Mouse (Mus musculus) forebrain, postnatal 0 days (tissue): ENCODE data around the gene Gm4952. TPM values are rescaled to one million over a fixed set of nuclear protein-coding genes. Genes with fewer than 3 reads are reported as not detected.
"Not testable (repeated sequence)": the region's sequence is repeated elsewhere in the genome, so short reads cannot be mapped to it uniquely, and the experiment has no call there.

Experiments used
- ATAC-seq: fragments of 200-750 bp; cut with Nextera tagmentation; 2 replicates; pipeline ENCODE4 v1.8.0; 2017; ENCODE audit warnings: mild to moderate bottlenecking, moderate library complexity
- DNase-seq: peaks from one replicate; pipeline ENCODE4 v3.0.0-alpha.2; 2015
- H3K27ac ChIP-seq: fragments of 300-500 bp; sonication (generic); 2 replicates; pipeline ENCODE4 v1.5.1; 2014; ENCODE audit warnings: low read depth, mild to moderate bottlenecking, antibody characterized with exemption, low read length, moderate library complexity, mixed read lengths
- H3K27me3 ChIP-seq: fragments of 300-500 bp; sonication (generic); 2 replicates; pipeline ENCODE4 v1.6.1; 2014; ENCODE audit warnings: mild to moderate bottlenecking, low read length, mixed read lengths; ENCODE audit not compliant: insufficient read depth
- H3K36me3 ChIP-seq: fragments of 300-500 bp; sonication (generic); 2 replicates; pipeline ENCODE4 v1.6.1; 2014; ENCODE audit warnings: mild to moderate bottlenecking, moderate library complexity; ENCODE audit not compliant: insufficient read depth
- H3K4me1 ChIP-seq: fragments of 300-500 bp; sonication (generic); 2 replicates; pipeline ENCODE4 v1.6.1; 2014; ENCODE audit warnings: antibody characterized with exemption; ENCODE audit not compliant: insufficient read depth
- H3K4me2 ChIP-seq: fragments of 300-500 bp; sonication (generic); 2 replicates; pipeline ENCODE4 v1.6.1; 2014; ENCODE audit warnings: low read depth, mild to moderate bottlenecking, moderate library complexity
- H3K4me3 ChIP-seq: fragments of 300-500 bp; sonication (generic); 2 replicates; pipeline ENCODE4 v1.5.1; 2014; ENCODE audit warnings: low read depth, low read length, mixed read lengths
- H3K9ac ChIP-seq: fragments of 300-500 bp; sonication (generic); 2 replicates; pipeline ENCODE4 v1.6.1; 2014; ENCODE audit warnings: mild to moderate bottlenecking
- H3K9me3 ChIP-seq: fragments of 300-500 bp; sonication (generic); 2 replicates; pipeline ENCODE4 v1.6.1; 2016; ENCODE audit warnings: low read length
- CTCF ChIP-seq: sonication (generic); IDR thresholded peaks from 2 replicates; pipeline ENCODE4 v1.5.1; 2016; ENCODE audit warnings: antibody characterized with exemption, control low read depth, low read depth
- WGBS: fragments of 180-500 bp; shearing (Covaris S2); extraction: QIAGEN DNeasy Blood & Tissue Kit; methylation state at CpG from one replicate; pipeline ENCODE4 v1.1.7; 2014; 5-methylcytosine and 5-hydroxymethylcytosine counted together
- polyA plus RNA-seq: library from polyadenylated mRNA; unstranded; fragments of >200 nt; fragmentation: Nextera tagmentation; extraction: Ambion mirVana; gene quantifications from 2 replicates; pipeline ENCODE4 v1.2.1, GENCODE M21; 2015
- total RNA-seq: library from RNA; depleted of rRNA; stranded (reverse); fragments of >200 nt; gene quantifications from 2 replicates; pipeline ENCODE4 v1.2.3, GENCODE M21; 2014; rRNA removed

The Gm4952 gene
- total and polyA plus RNA-seq, 2 experiments from 2014 or later, result 0.19 to 0.29 TPM

DNA sequence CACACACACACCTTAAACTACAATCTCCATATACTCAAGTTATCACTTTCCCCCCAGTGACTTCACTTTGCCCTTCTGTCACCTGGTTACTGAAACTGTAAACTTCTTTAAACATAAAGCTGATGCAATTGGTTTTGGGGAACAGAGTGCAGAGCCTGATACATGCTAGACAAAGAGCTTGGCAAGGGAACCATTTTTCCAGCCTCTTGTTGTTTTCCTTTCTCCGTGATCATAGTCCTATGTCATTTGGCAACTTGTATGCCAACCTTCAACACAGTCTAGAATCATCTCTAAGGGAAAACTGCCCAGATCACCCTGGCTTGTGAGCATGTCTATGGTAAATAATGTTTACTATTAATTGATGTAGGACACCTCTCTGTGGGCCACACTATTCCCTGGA is 38.3 kb downstream of the Gm4952 start:
- TF ChIP-seq CTCF, result no peak
- WGBS, result 68% methylated on average over 1 of the region's 1 CpGs
- Histone ChIP-seq H3K9ac (no peak overlapping the region), H3K27ac (no peak overlapping the region), H3K4me3 (no peak overlapping the region), H3K27me3 (no peaks in the 10 kb centered on the region), H3K9me3 (no peaks in the 10 kb centered on the region), H3K4me2 (no peak overlapping the region), H3K36me3 (no peaks in the 10 kb centered on the region), H3K4me1 (no peaks in the 10 kb centered on the region)
- ATAC-seq (no peak), DNase-seq (no peak)

DNA sequence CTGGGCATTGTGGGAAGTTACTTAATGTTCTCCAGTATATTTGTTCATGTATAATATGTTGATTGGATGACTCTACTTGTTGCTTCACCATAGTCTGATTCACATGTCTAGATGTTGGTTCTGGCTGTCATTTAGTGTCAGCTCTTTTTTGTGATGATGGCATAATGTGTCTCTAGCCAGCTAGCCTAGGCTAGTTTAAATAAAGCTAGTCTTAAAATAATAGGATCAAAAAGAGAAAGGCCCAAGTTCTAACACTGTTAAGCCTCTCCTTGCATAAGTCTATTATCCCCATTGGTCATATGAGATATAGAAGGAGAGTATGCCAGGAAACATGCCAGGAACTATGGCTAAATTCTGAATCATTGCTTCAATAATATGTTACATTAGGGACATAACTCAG is 49.7 kb downstream of the Gm4952 start:
- Histone ChIP-seq H3K27ac (no peak overlapping the region), H3K27me3 (no peaks in the 10 kb centered on the region), H3K4me3 (no peak overlapping the region), H3K9me3 (no peaks in the 10 kb centered on the region), H3K36me3 (no peaks in the 10 kb centered on the region), H3K4me1 (no peaks in the 10 kb centered on the region), H3K4me2 (no peak overlapping the region), H3K9ac (no peak overlapping the region)
- no peak for TF ChIP-seq CTCF
- no peak for DNase-seq
- no peak for ATAC-seq

DNA sequence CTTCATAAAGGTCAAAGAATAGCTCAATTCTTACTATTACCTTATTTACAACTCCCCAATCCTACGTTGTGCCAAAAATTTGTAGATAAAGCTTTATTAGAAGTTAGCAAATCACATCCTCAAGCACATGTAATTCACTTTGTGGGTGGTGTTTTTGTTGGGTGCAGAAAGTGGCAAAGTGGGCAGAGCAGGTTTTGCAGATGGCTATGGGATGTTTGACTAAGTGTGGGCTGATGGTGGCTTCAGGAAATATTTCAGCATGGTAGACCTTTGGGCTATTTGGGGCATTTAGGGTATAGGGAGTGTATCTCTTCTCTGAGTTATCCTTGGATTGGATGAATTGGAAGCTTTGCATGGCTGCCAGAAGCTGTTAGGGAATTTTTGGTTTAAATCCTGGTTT is 66.4 kb downstream of the Gm4952 start:
- Histone ChIP-seq H3K27ac (no peak overlapping the region), H3K4me3 (no peak overlapping the region), H3K9ac (no peak overlapping the region), H3K36me3 (no peaks in the 10 kb centered on the region), H3K4me2 (no peak overlapping the region), H3K9me3 (0 out of 2 replicates have a peak, but pooled peaks cover 6% of the 10 kb centered on the region), H3K27me3 (no peaks in the 10 kb centered on the region), H3K4me1 (no peaks in the 10 kb centered on the region)
- DNase-seq (no peak), ATAC-seq (no peak)
- 78% methylated on average over 1 of the region's 1 CpGs for WGBS
- TF ChIP-seq CTCF, result no peak

DNA sequence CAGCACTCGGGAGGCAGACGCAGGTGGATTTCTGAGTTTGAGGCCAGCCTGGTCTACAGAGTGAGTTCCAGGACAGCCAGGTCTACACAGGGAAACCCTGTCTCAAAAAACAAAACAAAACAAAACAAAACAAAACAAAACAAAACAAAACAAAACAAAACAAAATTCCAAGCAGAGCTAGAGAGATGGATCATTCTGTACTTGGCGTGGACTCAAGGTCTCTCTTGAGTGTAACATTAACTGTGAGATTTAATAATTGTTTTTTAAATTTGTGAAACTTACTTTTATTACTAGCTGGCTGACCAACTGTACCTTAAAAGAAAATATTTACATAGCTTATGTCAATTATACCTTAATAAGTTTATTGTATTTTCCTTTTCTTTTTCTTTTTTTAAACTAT is 68.8 kb downstream of the Gm4952 start:
- H3K9me3 ChIP-seq, H3K9ac ChIP-seq, H3K4me3 ChIP-seq, H3K27ac ChIP-seq, DNase-seq, H3K36me3 ChIP-seq, H3K27me3 ChIP-seq, H3K4me2 ChIP-seq, ATAC-seq, H3K4me1 ChIP-seq: not testable (repeated sequence)
- WGBS, result 96% methylated on average over 3 of the region's 3 CpGs

DNA sequence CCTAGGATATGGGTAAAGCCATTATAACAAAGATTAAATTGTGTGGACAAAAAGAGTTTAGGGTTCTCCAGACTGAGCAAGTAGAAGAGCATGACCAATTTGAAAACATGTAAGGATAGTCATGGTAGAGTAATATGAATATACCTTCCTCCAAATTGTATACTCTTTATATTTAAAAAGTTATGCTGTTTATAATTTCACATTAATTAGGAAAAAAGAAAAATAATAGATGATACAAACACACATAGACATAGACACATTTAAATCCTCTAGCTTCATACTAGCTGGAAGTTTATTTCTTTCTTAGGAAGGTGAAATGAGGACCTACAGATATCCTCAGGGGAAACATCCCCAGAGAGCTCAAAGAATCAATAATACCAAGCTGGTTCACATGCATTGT is 70.4 kb downstream of the Gm4952 start, which contains the start of gene Olfr1442:
Gene Olfr1442, plus strand, starts transcription at position 301 of the 400 bp plus-strand sequence.
- H3K27me3 ChIP-seq, result no peaks in the 10 kb centered on the region
- DNase-seq (no peak), ATAC-seq (no peak)
- no peak within 1 kb of the TSS for H3K4me2 ChIP-seq
- no peaks in the 10 kb centered on the region for H3K9me3 ChIP-seq
- H3K9ac ChIP-seq, result no peak within 1 kb of the TSS
- H3K27ac ChIP-seq, result no peak within 1 kb of the TSS
- no peaks in the 10 kb centered on the region for H3K36me3 ChIP-seq
- H3K4me1 ChIP-seq, result no peaks in the 10 kb centered on the region
- H3K4me3 ChIP-seq, result no peak within 1 kb of the TSS
- TF ChIP-seq CTCF, result no peak

DNA sequence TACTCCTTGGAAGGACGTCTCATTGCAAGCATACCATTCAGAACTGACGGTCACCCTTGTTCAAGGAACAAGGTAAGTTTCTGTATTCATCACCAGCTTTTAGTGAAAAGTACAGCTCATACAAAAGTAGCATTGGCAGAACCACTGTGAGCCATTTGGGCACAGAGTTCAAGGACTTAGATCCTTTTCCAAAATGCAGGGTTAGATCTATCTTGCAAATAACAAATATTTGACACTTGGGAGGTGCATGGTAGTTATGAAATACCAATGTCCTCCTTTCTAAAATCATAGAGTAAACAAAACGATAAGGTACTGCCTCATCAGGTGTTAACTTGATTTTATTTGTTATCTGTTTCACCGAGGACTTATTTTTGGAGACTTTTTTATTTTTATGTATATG is 71.3 kb downstream of the Gm4952 start:
- H3K27ac ChIP-seq, result no peak overlapping the region
- H3K27me3 ChIP-seq, result no peaks in the 10 kb centered on the region
- DNase-seq, result no peak
- no peak overlapping the region for H3K4me3 ChIP-seq
- no peak for TF ChIP-seq CTCF
- no peak overlapping the region for H3K9ac ChIP-seq
- no peaks in the 10 kb centered on the region for H3K4me1 ChIP-seq
- H3K9me3 ChIP-seq, result no peaks in the 10 kb centered on the region
- H3K36me3 ChIP-seq, result no peaks in the 10 kb centered on the region
- no peak for ATAC-seq
- H3K4me2 ChIP-seq, result no peak overlapping the region
- WGBS, result 86% methylated on average over 4 of the region's 4 CpGs

DNA sequence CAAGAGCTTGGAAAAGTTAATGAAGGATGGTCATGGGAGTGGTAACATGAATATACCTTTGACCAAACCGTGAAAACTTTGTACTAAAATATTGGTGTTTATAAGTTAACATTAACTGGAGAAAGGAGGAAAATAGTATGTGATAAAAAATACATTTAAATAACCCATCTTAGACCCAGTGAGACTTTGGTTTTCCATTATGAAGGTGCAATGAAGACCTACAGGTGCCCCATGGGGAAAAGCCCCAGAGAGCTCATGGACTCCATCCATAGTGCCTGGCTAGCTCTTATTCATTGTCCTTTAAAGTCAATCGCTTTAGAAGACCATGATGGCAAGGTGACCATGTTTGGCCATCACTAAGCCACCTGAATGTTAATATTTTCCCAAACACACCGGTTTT is 78.0 kb downstream of the Gm4952 start, which contains the start of gene Olfr1443:
Gene Olfr1443, plus strand, starts transcription at position 301 of the 400 bp plus-strand sequence.
- Histone ChIP-seq H3K36me3 (no peaks in the 10 kb centered on the region), H3K9me3 (no peaks in the 10 kb centered on the region), H3K4me1 (no peaks in the 10 kb centered on the region), H3K4me3 (no peak within 1 kb of the TSS), H3K27me3 (no peaks in the 10 kb centered on the region), H3K27ac (no peak within 1 kb of the TSS), H3K9ac (no peak within 1 kb of the TSS), H3K4me2 (no peak within 1 kb of the TSS)
- WGBS, result 70% methylated on average over 3 of the region's 3 CpGs
- TF ChIP-seq CTCF, result no peak
- ATAC-seq (no peak), DNase-seq (no peak)

Other genes with a start within 250 kb of the Gm4952 start
- not detected in 2 replicates for gene Olfr1440, start 212.7 kb upstream of the Gm4952 start, total RNA-seq
- not detected in 2 replicates for gene Olfr1440, start 212.7 kb upstream of the Gm4952 start, polyA plus RNA-seq
- not detected in 2 replicates for gene Olfr1441, start 182.5 kb upstream of the Gm4952 start, total RNA-seq
- gene Olfr1441, start 182.5 kb upstream of the Gm4952 start, polyA plus RNA-seq, result not detected in 2 replicates
- gene Pfpl, start 172.1 kb upstream of the Gm4952 start, total RNA-seq, result not detected in 2 replicates
- 0.04 TPM in 1 of 2 replicates, not detected in the other for gene Pfpl, start 172.1 kb upstream of the Gm4952 start, polyA plus RNA-seq
- gene Mpeg1, start 139.2 kb upstream of the Gm4952 start, total RNA-seq, result 3.2 and 3.5 TPM in 2 replicates
- 0.63 and 1.1 TPM in 2 replicates for gene Mpeg1, start 139.2 kb upstream of the Gm4952 start, polyA plus RNA-seq
- gene Dtx4, start 98.5 kb upstream of the Gm4952 start, total RNA-seq, result 43.2 and 48.8 TPM in 2 replicates
- 20.6 and 21.2 TPM in 2 replicates for gene Dtx4, start 98.5 kb upstream of the Gm4952 start, polyA plus RNA-seq
- gene Fam111a, start 54.2 kb upstream of the Gm4952 start, total RNA-seq, result 4.3 and 4.4 TPM in 2 replicates
- gene Fam111a, start 54.2 kb upstream of the Gm4952 start, polyA plus RNA-seq, result 2.9 and 3.2 TPM in 2 replicates
- gene Glyat, start 33.3 kb downstream of the Gm4952 start, total RNA-seq, result not detected in 2 replicates
- gene Glyat, start 33.3 kb downstream of the Gm4952 start, polyA plus RNA-seq, result not detected in 2 replicates
- gene Olfr1442, start 70.5 kb downstream of the Gm4952 start, total RNA-seq, result not detected in 2 replicates
- gene Olfr1442, start 70.5 kb downstream of the Gm4952 start, polyA plus RNA-seq, result not detected in 2 replicates
- gene Olfr1443, start 78.1 kb downstream of the Gm4952 start, total RNA-seq, result not detected in 2 replicates
- not detected in 2 replicates for gene Olfr1443, start 78.1 kb downstream of the Gm4952 start, polyA plus RNA-seq
- gene Keg1, start 95.8 kb downstream of the Gm4952 start, total RNA-seq, result not detected in 2 replicates
- gene Keg1, start 95.8 kb downstream of the Gm4952 start, polyA plus RNA-seq, result not detected in 2 replicates
- 1.3 TPM in 2 replicates for gene Cntf, start 165.7 kb downstream of the Gm4952 start, total RNA-seq
- 0.96 and 1.1 TPM in 2 replicates for gene Cntf, start 165.7 kb downstream of the Gm4952 start, polyA plus RNA-seq
- gene Zfp91, start 196.2 kb downstream of the Gm4952 start, total RNA-seq, result 52.9 and 61.1 TPM in 2 replicates
- 10.0 and 11.6 TPM in 2 replicates for gene Zfp91, start 196.2 kb downstream of the Gm4952 start, polyA plus RNA-seq
- 1.8 and 2.2 TPM in 2 replicates for gene Lpxn, start 196.2 kb downstream of the Gm4952 start, total RNA-seq
- gene Lpxn, start 196.2 kb downstream of the Gm4952 start, polyA plus RNA-seq, result 0.59 and 1.3 TPM in 2 replicates
- not detected in 2 replicates for gene Gm5244, start 246.7 kb downstream of the Gm4952 start, total RNA-seq
- gene Gm5244, start 246.7 kb downstream of the Gm4952 start, polyA plus RNA-seq, result not detected in 2 replicates